Mouse (Mus musculus): ENCODE data around the gene Prkab1. TPM values are rescaled to one million over a fixed set of nuclear protein-coding genes. Genes with fewer than 3 reads are reported as not detected.
A peak's percentile ranks its signal among the peaks of the same experiment; 100 is the strongest.

Prkab1 gene
- 68.4 and 69.9 TPM in 2 replicates for polyA plus RNA-seq (2015; fragmentation: Nextera tagmentation; extraction: Ambion mirVana)

- Histone ChIP-seq H3K27me3 (replicated peaks) (no peaks in the 10 kb centered on the region), H3K9me3 (no peaks in the 10 kb centered on the region), H3K36me3 (peaks cover 19% of the 10 kb centered on the region), H3K4me1 (replicated peaks) (peaks cover 19% of the 10 kb centered on the region), H3K4me3 (replicated peaks) (peak within 1 kb of the TSS; percentile 58), H3K27ac (peak within 1 kb of the TSS; percentile 69), H3K4me2 (replicated peaks) (peak within 1 kb of the TSS; percentile 85), H3K9ac (peak within 1 kb of the TSS; percentile 66)
- under 1% methylated on average over 46 of the region's 46 CpGs for WGBS
- peak; percentile 97 for ATAC-seq
Observed at GRCm38 (mm10) chr5:116024327-116024739, at the start of gene Prkab1. Gene Prkab1, minus strand, starts transcription at chr5:116024508.

DNA sequence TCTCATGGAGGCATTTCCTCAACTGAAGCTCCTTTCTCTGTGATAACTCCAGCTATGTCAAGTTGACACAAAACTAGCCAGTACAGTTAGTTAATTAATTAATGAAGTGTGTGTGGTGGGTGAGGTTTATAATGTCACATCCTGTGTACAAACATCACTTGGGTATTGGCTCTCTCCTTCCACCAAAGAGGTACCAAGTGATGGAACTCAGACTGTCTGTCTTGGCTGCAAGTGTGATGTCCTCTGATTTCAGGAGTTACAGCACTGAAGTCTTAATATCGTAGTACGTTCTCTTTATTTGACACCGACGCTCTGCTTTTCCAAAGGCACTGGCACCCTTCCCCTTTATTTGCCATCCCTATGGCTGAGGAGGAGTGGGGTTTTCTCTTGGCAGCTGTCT lies 45.3 kb upstream of the Prkab1 start:
- H3K4me3 ChIP-seq (replicated peaks) = no peak overlapping the region
- no peaks in the 10 kb centered on the region for H3K36me3 ChIP-seq
- H3K4me1 ChIP-seq (replicated peaks) = no peaks in the 10 kb centered on the region
- no peaks in the 10 kb centered on the region for H3K9me3 ChIP-seq
- no peaks in the 10 kb centered on the region for H3K27me3 ChIP-seq (replicated peaks)
- H3K27ac ChIP-seq = no peak overlapping the region
- no peak overlapping the region for H3K9ac ChIP-seq
- no peak for ATAC-seq
- WGBS = 89% methylated on average over 4 of the region's 4 CpGs
- no peak overlapping the region for H3K4me2 ChIP-seq (replicated peaks)

- Histone ChIP-seq H3K4me1 (replicated peaks) (no peaks in the 10 kb centered on the region), H3K9ac (no peak overlapping the region), H3K27ac (no peak overlapping the region), H3K36me3 (no peaks in the 10 kb centered on the region), H3K9me3 (no peaks in the 10 kb centered on the region), H3K4me2 (replicated peaks) (no peak overlapping the region), H3K27me3 (replicated peaks) (no peaks in the 10 kb centered on the region), H3K4me3 (replicated peaks) (no peak overlapping the region)
- WGBS = 56% methylated on average over 6 of the region's 6 CpGs
- no peak for ATAC-seq
Observed at GRCm38 (mm10) chr5:116052826-116053225, 28.5 kb upstream of the Prkab1 start.

DNA sequence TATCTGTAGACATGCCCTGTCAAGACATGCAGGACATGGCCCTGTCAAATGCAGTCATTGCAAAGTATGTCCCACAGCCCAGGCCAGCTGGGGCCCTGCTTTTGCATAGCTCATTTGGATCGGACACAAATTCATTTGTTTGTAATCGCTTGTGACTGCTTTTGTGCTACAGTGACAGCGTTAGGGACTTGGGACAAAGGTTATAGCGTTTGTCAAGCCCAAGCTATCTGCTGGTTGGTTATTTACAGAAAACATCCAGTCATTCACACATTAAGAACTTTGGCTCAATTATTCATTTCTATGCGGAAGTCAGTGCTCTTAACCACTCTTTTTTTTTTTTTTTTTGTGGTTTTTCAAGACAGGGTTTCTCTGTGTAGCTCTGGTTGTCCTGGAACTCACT lies 27.9 kb upstream of the Prkab1 start:
- Histone ChIP-seq H3K9ac (no peak overlapping the region), H3K4me1 (replicated peaks) (no peaks in the 10 kb centered on the region), H3K4me3 (replicated peaks) (no peak overlapping the region), H3K36me3 (no peaks in the 10 kb centered on the region), H3K4me2 (replicated peaks) (no peak overlapping the region), H3K27ac (no peak overlapping the region), H3K9me3 (no peaks in the 10 kb centered on the region), H3K27me3 (replicated peaks) (no peaks in the 10 kb centered on the region)
- WGBS = 85% methylated on average over 5 of the region's 5 CpGs
- ATAC-seq = no peak

- Histone ChIP-seq H3K4me1 (replicated peaks) (no peaks in the 10 kb centered on the region), H3K27me3 (replicated peaks) (no peaks in the 10 kb centered on the region), H3K27ac (no peak overlapping the region), H3K4me2 (replicated peaks) (no peak overlapping the region), H3K9ac (no peak overlapping the region), H3K9me3 (no peaks in the 10 kb centered on the region), H3K36me3 (no peaks in the 10 kb centered on the region), H3K4me3 (replicated peaks) (no peak overlapping the region)
- whole genome bisulfite sequencing = 77% methylated on average over 4 of the region's 4 CpGs
- ATAC-seq = no peak
Observed at GRCm38 (mm10) chr5:116049821-116050220, 25.5 kb upstream of the Prkab1 start.

DNA sequence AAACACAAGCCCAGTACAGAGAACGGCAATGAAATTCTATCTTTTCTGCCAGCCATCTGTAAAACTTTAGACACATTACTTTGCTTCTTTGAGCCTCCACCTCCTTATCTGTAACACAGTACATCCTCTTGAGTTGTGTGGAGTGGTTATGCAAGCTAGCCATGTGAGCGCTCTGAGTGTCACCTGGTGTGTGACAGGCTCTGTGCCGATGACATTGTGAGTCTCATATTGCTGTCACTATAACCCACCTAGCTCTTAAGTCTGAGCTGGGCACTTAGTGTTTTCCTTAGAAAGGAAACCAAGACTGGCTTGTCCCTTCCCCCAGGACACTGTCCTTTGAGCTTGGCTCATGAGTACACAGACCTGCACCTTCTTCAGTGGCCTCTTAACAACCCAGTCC lies 24.0 kb upstream of the Prkab1 start:
- ATAC-seq = no peak
- H3K27ac ChIP-seq = no peak overlapping the region

DNA sequence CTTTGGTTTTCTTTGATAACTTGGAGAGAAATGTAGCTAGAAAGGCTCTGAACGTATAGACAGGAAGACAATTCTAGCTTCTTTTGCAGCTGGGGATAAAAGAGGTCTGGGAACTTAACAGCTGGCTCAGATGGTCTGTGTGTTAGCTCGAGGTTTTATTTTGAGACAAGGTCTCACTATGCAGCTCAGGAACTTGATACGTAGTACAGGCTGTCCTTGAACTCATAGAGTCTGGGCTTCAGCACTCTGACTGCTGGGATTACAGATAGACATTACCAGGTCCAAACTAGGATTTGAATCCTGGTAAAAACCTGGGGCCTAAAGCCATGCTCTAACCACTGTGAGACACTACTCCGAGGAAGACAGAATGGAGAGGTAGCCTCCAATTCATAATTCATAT lies 21.9 kb upstream of the Prkab1 start:
- Histone ChIP-seq H3K4me2 (replicated peaks) (no peak overlapping the region), H3K36me3 (no peaks in the 10 kb centered on the region), H3K9me3 (no peaks in the 10 kb centered on the region), H3K27me3 (replicated peaks) (no peaks in the 10 kb centered on the region; the same call in 1 of the 2 replicates), H3K4me3 (replicated peaks) (no peak overlapping the region), H3K27ac (no peak overlapping the region), H3K4me1 (replicated peaks) (no peaks in the 10 kb centered on the region), H3K9ac (no peak overlapping the region)
- ATAC-seq = no peak
- WGBS = 77% methylated on average over 4 of the region's 4 CpGs

More for the DNA sequence above, 24.0 kb upstream of the Prkab1 start:
- no peaks in the 10 kb centered on the region for H3K27me3 ChIP-seq (replicated peaks)
- H3K9me3 ChIP-seq = no peaks in the 10 kb centered on the region
- H3K4me2 ChIP-seq (replicated peaks) = no peak overlapping the region
- H3K4me1 ChIP-seq (replicated peaks) = no peaks in the 10 kb centered on the region
- H3K36me3 ChIP-seq = no peaks in the 10 kb centered on the region
- no peak overlapping the region for H3K4me3 ChIP-seq (replicated peaks)
- WGBS = 95% methylated on average over 3 of the region's 3 CpGs
- no peak overlapping the region for H3K9ac ChIP-seq

- no peak for ATAC-seq
- H3K4me2 ChIP-seq (replicated peaks) = no peak overlapping the region
- no peaks in the 10 kb centered on the region; the same call in 1 of the 2 replicates for H3K27me3 ChIP-seq (replicated peaks)
- H3K4me1 ChIP-seq (replicated peaks) = no peaks in the 10 kb centered on the region
- no peak overlapping the region for H3K4me3 ChIP-seq (replicated peaks)
- H3K9me3 ChIP-seq = no peaks in the 10 kb centered on the region
- WGBS = 87% methylated on average over 8 of the region's 8 CpGs
- no peak overlapping the region for H3K27ac ChIP-seq
- no peaks in the 10 kb centered on the region for H3K36me3 ChIP-seq
- H3K9ac ChIP-seq = no peak overlapping the region
Observed at GRCm38 (mm10) chr5:116045581-116045980, 21.3 kb upstream of the Prkab1 start.

DNA sequence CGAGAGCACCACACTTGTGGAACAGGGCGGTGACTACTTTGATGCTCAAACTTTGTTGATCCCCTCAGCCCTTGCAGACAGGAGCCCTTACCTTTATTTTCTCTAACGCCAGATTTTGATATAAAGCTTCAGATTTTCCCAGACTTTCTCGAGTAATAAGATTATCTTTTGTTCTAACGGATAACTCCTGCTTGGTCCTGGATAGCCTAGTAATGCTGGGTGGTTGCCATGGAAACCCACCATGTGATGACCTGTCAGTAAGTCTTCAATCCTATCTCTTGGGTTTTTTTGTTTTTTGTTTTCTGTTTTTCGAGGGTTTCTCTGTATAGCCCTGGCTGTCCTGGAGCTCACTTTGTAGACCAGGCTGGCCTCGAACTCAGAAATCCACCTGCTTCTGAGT lies 17.9 kb upstream of the Prkab1 start:
- ATAC-seq = no peak
- Histone ChIP-seq H3K9ac (no peak overlapping the region), H3K36me3 (no peaks in the 10 kb centered on the region), H3K27me3 (replicated peaks) (no peaks in the 10 kb centered on the region; the same call in 1 of the 2 replicates), H3K4me1 (replicated peaks) (no peaks in the 10 kb centered on the region), H3K4me3 (replicated peaks) (no peak overlapping the region), H3K27ac (no peak overlapping the region), H3K9me3 (no peaks in the 10 kb centered on the region), H3K4me2 (replicated peaks) (no peak overlapping the region)
- 71% methylated on average over 7 of the region's 7 CpGs for WGBS

DNA sequence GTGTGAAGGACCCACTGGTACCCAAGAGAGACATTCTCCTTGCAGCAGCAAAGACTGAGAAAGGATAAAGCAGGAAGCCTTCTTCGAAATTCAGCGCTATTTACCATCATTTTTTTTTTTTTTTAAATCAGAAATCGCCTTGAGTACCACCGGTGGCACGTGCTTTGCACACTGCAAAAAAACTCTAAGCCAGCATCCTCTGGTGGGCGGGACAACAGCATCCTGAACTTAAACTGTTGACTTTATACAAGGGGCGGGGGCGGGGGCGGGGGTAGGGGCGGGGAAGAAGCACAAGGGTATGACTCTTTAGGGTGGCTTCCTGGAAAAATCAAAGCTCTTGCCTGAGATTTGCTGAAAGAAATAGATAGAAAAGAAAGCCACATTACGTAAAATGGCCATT lies 15.4 kb upstream of the Prkab1 start:
- 0 out of 2 replicates have a peak overlapping the region, but pooled peaks have one; percentile 6 for H3K4me3 ChIP-seq (replicated peaks)
- ATAC-seq = no peak

DNA sequence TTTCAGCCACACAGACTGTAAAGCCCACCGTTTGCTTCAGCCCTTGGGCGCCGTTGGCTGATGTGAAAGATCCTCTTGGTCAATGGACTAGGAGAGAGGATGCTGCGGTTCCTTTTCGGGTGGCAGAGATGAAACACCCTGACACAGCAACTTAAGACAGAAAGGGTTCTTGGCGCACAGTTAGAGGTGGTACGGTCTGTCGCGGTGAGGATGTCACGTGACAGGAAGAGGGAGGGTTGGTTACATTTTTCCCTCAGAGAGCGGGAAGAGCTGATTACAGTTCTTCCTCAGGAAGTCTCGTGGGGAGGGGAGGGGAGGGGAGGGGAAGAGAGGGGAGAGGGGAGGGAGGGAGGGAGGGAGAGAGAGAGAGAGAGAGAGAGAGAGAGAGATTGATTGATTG lies 13.4 kb upstream of the Prkab1 start:
- no peak overlapping the region for H3K4me3 ChIP-seq (replicated peaks)
- no peak overlapping the region for H3K27ac ChIP-seq
- no peak for ATAC-seq
- H3K9ac ChIP-seq = no peak overlapping the region
- peaks cover 9% of the 10 kb centered on the region; the same call in 1 of the 2 replicates for H3K27me3 ChIP-seq (replicated peaks)
- H3K4me1 ChIP-seq (replicated peaks) = no peaks in the 10 kb centered on the region
- no peaks in the 10 kb centered on the region for H3K36me3 ChIP-seq
- H3K4me2 ChIP-seq (replicated peaks) = no peak overlapping the region
- no peaks in the 10 kb centered on the region for H3K9me3 ChIP-seq
- 57% methylated on average over 12 of the region's 12 CpGs for WGBS

More for the DNA sequence above, 15.4 kb upstream of the Prkab1 start:
- no peak overlapping the region for H3K27ac ChIP-seq
- H3K9ac ChIP-seq = no peak overlapping the region
- H3K36me3 ChIP-seq = no peaks in the 10 kb centered on the region
- 21% methylated on average over 11 of the region's 11 CpGs for WGBS
- no peaks in the 10 kb centered on the region for H3K4me1 ChIP-seq (replicated peaks)
- peak overlapping the region; percentile 48 for H3K4me2 ChIP-seq (replicated peaks)
- peaks cover 9% of the 10 kb centered on the region; the same call in 1 of the 2 replicates for H3K27me3 ChIP-seq (replicated peaks)
- H3K9me3 ChIP-seq = no peaks in the 10 kb centered on the region

DNA sequence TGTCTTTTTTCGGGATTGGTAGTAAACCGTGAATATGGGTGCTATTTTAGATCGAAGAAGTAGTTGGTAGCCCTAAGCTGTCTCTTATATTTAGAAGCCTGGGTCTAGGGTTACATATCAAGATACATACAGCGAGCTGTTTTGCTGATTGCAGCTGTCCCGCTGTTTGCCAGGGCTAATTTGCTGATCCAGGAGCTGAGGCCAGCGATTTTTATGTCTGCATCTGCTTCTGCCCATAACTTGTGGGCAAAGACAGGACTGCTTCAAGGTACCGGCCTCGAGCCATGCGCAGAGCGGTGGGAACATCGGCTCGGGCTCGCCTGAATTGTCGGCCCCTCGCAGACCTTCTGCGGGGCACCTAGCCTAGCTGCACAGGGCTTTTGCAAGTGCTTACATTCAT lies 12.2 kb upstream of the Prkab1 start:
- Histone ChIP-seq H3K4me2 (replicated peaks) (no peak overlapping the region), H3K9ac (no peak overlapping the region), H3K27me3 (replicated peaks) (peaks cover 9% of the 10 kb centered on the region; the same call in 1 of the 2 replicates), H3K27ac (no peak overlapping the region), H3K4me3 (replicated peaks) (no peak overlapping the region), H3K4me1 (replicated peaks) (no peaks in the 10 kb centered on the region), H3K36me3 (no peaks in the 10 kb centered on the region), H3K9me3 (no peaks in the 10 kb centered on the region)
- ATAC-seq = no peak
- 63% methylated on average over 16 of the region's 16 CpGs for WGBS

GRCm38 (mm10) chr5:116031190-116031577 lies 6.9 kb upstream of the Prkab1 start:
- Histone ChIP-seq H3K27me3 (replicated peaks) (peaks cover 9% of the 10 kb centered on the region; the same call in 1 of the 2 replicates), H3K36me3 (no peaks in the 10 kb centered on the region), H3K9ac (no peak overlapping the region), H3K4me2 (replicated peaks) (peak overlapping the region; percentile 30; the same call in 1 of the 2 replicates), H3K4me1 (replicated peaks) (no peaks in the 10 kb centered on the region), H3K4me3 (replicated peaks) (no peak overlapping the region), H3K9me3 (no peaks in the 10 kb centered on the region), H3K27ac (no peak overlapping the region)
- WGBS = 3% methylated on average over 14 of the region's 14 CpGs
- ATAC-seq = no peak; the same call in 1 of the 2 replicates

Data from intestine, embryonic 15.5 days (tissue).